In the genomic region with DNA sequence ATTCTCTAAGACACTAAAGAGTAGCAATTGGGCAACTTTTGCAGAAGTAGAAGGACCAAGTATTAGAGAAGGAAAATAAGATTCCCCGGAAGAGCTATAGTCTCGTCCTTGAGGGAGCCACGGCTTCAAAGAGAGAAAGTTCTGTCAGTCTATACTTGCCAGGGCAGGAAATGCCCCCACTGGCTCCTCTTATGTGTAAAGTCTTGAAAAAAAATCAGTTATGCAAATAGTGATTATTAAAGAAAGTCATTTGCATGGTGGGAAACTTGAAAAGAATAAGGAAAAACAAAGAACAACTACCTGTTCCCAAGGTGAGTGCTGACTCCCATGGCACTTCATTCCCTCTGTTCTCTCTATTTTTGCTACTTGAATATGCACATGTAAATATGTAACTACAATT, we compare ENCODE assay signal across 17 mouse cellular contexts.
DNase-seq lines count a peak whose midpoint lies in the region; ATAC-seq lines count a peak whose summit lies in the region.
"Had no signal": no experiment of that assay in that cellular context is flagged by ENCODE, and none has a peak within 500 bp of the region (broad histone marks: within the 10 kb centered on the region; RNA-seq: fewer than 3 reads in every experiment).

No protein-coding gene starts in this region.

- no peak for ATAC-seq in embryonic facial prominence, embryonic 15.5 days (ENCODE audit: insufficient number of reproducible peaks, low FRiP score, low TSS enrichment, low read depth)
- peak; percentile 31 for ATAC-seq in CD4-positive, CD25-positive, alpha-beta regulatory T cell, adult 4 months
- ATAC-seq: forebrain, postnatal 0 days; Patski had no signal

- WGBS in embryonic facial prominence, embryonic 15.5 days = 54% methylated on average over 3 of the region's 3 CpGs
- 85% methylated on average over 3 of the region's 3 CpGs for WGBS in embryonic facial prominence, embryonic 10.5 days
- 89% methylated on average over 3 of the region's 3 CpGs for WGBS in forebrain, embryonic 10.5 days

- 0 out of 2 replicates have a peak overlapping the region, but pooled peaks have one; percentile 28 for H3K27ac ChIP-seq in embryonic facial prominence, embryonic 15.5 days (replicated peaks)
- H3K27ac ChIP-seq in embryonic facial prominence, embryonic 10.5 days (replicated peaks) = no peak overlapping the region
- no peak overlapping the region for H3K27ac ChIP-seq in forebrain, embryonic 10.5 days
- H3K27ac ChIP-seq: forebrain, embryonic 12.5 days; hindbrain, embryonic 15.5 days had no signal

- no peak overlapping the region for H3K4me2 ChIP-seq in embryonic facial prominence, embryonic 15.5 days (replicated peaks)
- H3K4me2 ChIP-seq: forebrain, embryonic 12.5 days; heart, embryonic 12.5 days; hindbrain, embryonic 15.5 days had no signal

- no peak overlapping the region for H3K9ac ChIP-seq in embryonic facial prominence, embryonic 15.5 days
- H3K9ac ChIP-seq: forebrain, embryonic 12.5 days; forebrain, postnatal 0 days; heart, embryonic 12.5 days; hindbrain, embryonic 15.5 days had no signal

- H3K4me1 ChIP-seq in embryonic facial prominence, embryonic 15.5 days = peaks cover 25% of the 10 kb centered on the region
- H3K4me1 ChIP-seq in embryonic facial prominence, embryonic 10.5 days = peaks cover 34% of the 10 kb centered on the region
- peaks cover 44% of the 10 kb centered on the region for H3K4me1 ChIP-seq in forebrain, embryonic 10.5 days
- H3K4me1 ChIP-seq: heart, embryonic 12.5 days; hindbrain, embryonic 15.5 days had no signal

- DNase-seq in embryonic facial prominence, embryonic 10.5 days (ENCODE audit: low spot score) = no peak
- DNase-seq in spleen, postnatal 36 days (ENCODE audit: low spot score in 2 of 2) = peak; percentile 33 to 51
- no peak for DNase-seq in spleen, adult 12 weeks (ENCODE audit: low spot score)
- DNase-seq in naive thymus-derived CD4-positive, alpha-beta T cell, adult 2 months (ENCODE audit: low read depth) = peak; percentile 31
- no peak for DNase-seq in forebrain, embryonic 10.5 days (ENCODE audit: extremely low spot score, low spot score)
- DNase-seq in kidney, postnatal 36 days = no peak
- DNase-seq: adrenal gland, postnatal 14 days; cerebellum, adult 18-20 months; cerebellum, postnatal 10 days; forebrain, postnatal 0 days; gastrocnemius, postnatal 14 days had no signal

- no peak overlapping the region for H3K4me3 ChIP-seq in embryonic facial prominence, embryonic 15.5 days (replicated peaks)
- no peak overlapping the region for H3K4me3 ChIP-seq in embryonic facial prominence, embryonic 10.5 days
- H3K4me3 ChIP-seq in forebrain, embryonic 10.5 days = no peak overlapping the region
- H3K4me3 ChIP-seq: forebrain, embryonic 12.5 days; heart, embryonic 12.5 days; hindbrain, embryonic 15.5 days had no signal

- H3K9me3 ChIP-seq in embryonic facial prominence, embryonic 15.5 days (replicated peaks) = no peaks in the 10 kb centered on the region
- H3K9me3 ChIP-seq in embryonic facial prominence, embryonic 10.5 days = no peaks in the 10 kb centered on the region
- H3K9me3 ChIP-seq in forebrain, embryonic 10.5 days = no peaks in the 10 kb centered on the region
- H3K9me3 ChIP-seq: forebrain, embryonic 12.5 days; heart, embryonic 12.5 days; hindbrain, embryonic 15.5 days had no signal

- no peaks in the 10 kb centered on the region for H3K36me3 ChIP-seq in embryonic facial prominence, embryonic 15.5 days
- no peaks in the 10 kb centered on the region for H3K36me3 ChIP-seq in embryonic facial prominence, embryonic 10.5 days (replicated peaks)
- H3K36me3 ChIP-seq in forebrain, embryonic 10.5 days (replicated peaks) = no peaks in the 10 kb centered on the region
- H3K36me3 ChIP-seq: forebrain, embryonic 12.5 days; heart, embryonic 12.5 days; hindbrain, embryonic 15.5 days had no signal

- no peaks in the 10 kb centered on the region for H3K27me3 ChIP-seq in embryonic facial prominence, embryonic 15.5 days
- H3K27me3 ChIP-seq in embryonic facial prominence, embryonic 10.5 days (replicated peaks; ENCODE audit: low read depth, poor library complexity, severe bottlenecking) = no peaks in the 10 kb centered on the region
- H3K27me3 ChIP-seq in forebrain, embryonic 10.5 days (ENCODE audit: poor library complexity, severe bottlenecking) = no peaks in the 10 kb centered on the region
- H3K27me3 ChIP-seq: forebrain, embryonic 12.5 days; heart, embryonic 12.5 days; hindbrain, embryonic 15.5 days; Patski had no signal

Comparison
In these comparisons a context has a peak if more than half of its experiments do, and no peak if none do; other contexts are left out.
1. DNase-seq: peak in spleen, postnatal 36 days (2 of 2) and naive thymus-derived CD4-positive, alpha-beta T cell, adult 2 months (single experiment); none in embryonic facial prominence, embryonic 10.5 days (single experiment), spleen, adult 12 weeks (single experiment), forebrain, embryonic 10.5 days (single experiment) and kidney, postnatal 36 days (0 of 2).